Mouse (Mus musculus) limb, embryonic 10.5 days (tissue): ENCODE data around the gene Smim23. TPM values are rescaled to one million over a fixed set of nuclear protein-coding genes. Genes with fewer than 3 reads are reported as not detected.

Source experiments
- DNase-seq: peaks from one replicate; pipeline ENCODE4 v3.0.0-alpha.2; 2017; ENCODE audit warnings: low spot score
- H3K27ac ChIP-seq: fragments of 300-500 bp; sonication (generic); 2 replicates; pipeline ENCODE4 v1.5.1; 2016; ENCODE audit warnings: mild to moderate bottlenecking
- H3K27me3 ChIP-seq: fragments of 300-500 bp; sonication (generic); 2 replicates; pipeline ENCODE4 v1.6.1; 2016; ENCODE audit warnings: low read depth, mild to moderate bottlenecking; ENCODE audit not compliant: poor library complexity, severe bottlenecking
- H3K36me3 ChIP-seq: fragments of 300-500 bp; sonication (generic); 2 replicates; pipeline ENCODE4 v1.6.1; 2016; ENCODE audit warnings: mild to moderate bottlenecking, moderate library complexity
- H3K4me1 ChIP-seq: fragments of 300-500 bp; sonication (generic); 2 replicates; pipeline ENCODE4 v1.6.1; 2016
- H3K4me3 ChIP-seq: fragments of 300-500 bp; sonication (generic); 2 replicates; pipeline ENCODE4 v1.5.1; 2016; ENCODE audit warnings: mild to moderate bottlenecking, moderate library complexity
- H3K9me3 ChIP-seq: fragments of 300-500 bp; sonication (generic); replicated peaks from 2 replicates; pipeline ENCODE4 v1.6.1; 2016; ENCODE audit warnings: mild to moderate bottlenecking
- WGBS: fragments of 180-500 bp; shearing (Covaris S2); methylation state at CpG from one replicate; pipeline ENCODE4 v1.1.7; 2016; 5-methylcytosine and 5-hydroxymethylcytosine counted together
- polyA plus RNA-seq: library from polyadenylated mRNA; unstranded; fragments of >200 nt; fragmentation: Nextera tagmentation; extraction: Ambion mirVana; gene quantifications from 2 replicates; pipeline ENCODE4 v1.2.1, GENCODE M21; 2016

Smim23 gene
- polyA plus RNA-seq: not detected in 2 replicates

DNA sequence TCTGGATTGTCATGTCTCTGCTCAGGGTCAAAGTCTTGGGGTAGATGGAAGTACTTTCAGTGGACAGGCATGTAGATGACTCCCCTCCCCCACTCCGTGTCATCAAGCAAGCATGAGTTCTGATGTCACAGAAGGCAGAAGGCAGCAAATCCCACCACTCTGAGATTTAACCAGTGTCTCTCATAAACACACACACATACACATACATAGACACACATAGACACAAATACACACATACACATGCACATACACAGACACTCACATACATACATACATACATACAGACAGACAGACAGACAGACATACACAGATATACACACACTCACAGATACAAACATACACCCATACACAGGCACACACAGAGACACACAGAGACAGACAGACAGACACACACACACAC, at the start of gene Smim23:
Smim23 (minus strand) TSS at position 101 of the 400 bp plus-strand sequence.
- 88% methylated on average over 1 of the region's 1 CpGs for WGBS
- H3K27ac ChIP-seq: no peak within 1 kb of the TSS
- peaks cover 6% of the 10 kb centered on the region; the same call in 1 of the 2 replicates for H3K4me1 ChIP-seq
- no peaks in the 10 kb centered on the region for H3K9me3 ChIP-seq
- H3K36me3 ChIP-seq: no peaks in the 10 kb centered on the region
- no peak within 1 kb of the TSS for H3K4me3 ChIP-seq
- H3K27me3 ChIP-seq: peaks cover 4% of the 10 kb centered on the region; the same call in 1 of the 2 replicates
- DNase-seq: no peak

GRCm38 (mm10) chr11:32868619-32869383, 44.4 kb upstream of the Smim23 start:
- H3K36me3 ChIP-seq: no peaks in the 10 kb centered on the region
- H3K27me3 ChIP-seq: 0 out of 2 replicates have a peak, but pooled peaks cover 11% of the 10 kb centered on the region
- H3K4me1 ChIP-seq: peaks cover 27% of the 10 kb centered on the region
- H3K9me3 ChIP-seq: no peaks in the 10 kb centered on the region
- no peak for DNase-seq
- H3K4me3 ChIP-seq: no peak overlapping the region
- 90% methylated on average over 10 of the region's 10 CpGs for WGBS
- no peak overlapping the region for H3K27ac ChIP-seq

DNA sequence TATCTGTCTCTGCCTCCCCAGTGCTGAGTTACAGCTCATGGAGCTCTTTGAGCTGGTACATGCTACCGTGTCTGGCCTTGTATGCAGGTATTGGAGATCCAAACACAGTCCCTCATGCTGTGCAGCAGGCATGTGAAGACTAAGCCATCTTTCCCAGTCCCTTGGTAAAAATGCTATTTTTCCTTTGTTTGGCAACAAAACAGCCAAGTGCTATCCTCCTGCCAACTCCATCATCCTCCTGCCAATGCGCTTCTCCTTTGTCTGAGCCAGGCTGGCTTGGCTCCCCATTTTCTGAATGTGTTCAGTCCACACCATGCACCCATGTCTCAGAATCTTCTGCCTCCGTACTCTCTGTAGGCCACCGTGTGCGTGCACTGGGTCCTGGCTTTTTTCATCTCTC, 40.2 kb upstream of the Smim23 start:
- H3K27ac ChIP-seq: no peak overlapping the region
- H3K9me3 ChIP-seq: no peaks in the 10 kb centered on the region
- H3K4me3 ChIP-seq: no peak overlapping the region
- DNase-seq: no peak
- peaks cover 27% of the 10 kb centered on the region for H3K4me1 ChIP-seq
- no peaks in the 10 kb centered on the region for H3K36me3 ChIP-seq
- H3K27me3 ChIP-seq: 0 out of 2 replicates have a peak, but pooled peaks cover 11% of the 10 kb centered on the region
- WGBS: 92% methylated on average over 5 of the region's 5 CpGs

GRCm38 (mm10) chr11:32857418-32857879, 33.0 kb upstream of the Smim23 start:
- Histone ChIP-seq H3K4me1 (peaks cover 4% of the 10 kb centered on the region; the same call in 1 of the 2 replicates), H3K36me3 (no peaks in the 10 kb centered on the region), H3K27me3 (no peaks in the 10 kb centered on the region), H3K9me3 (no peaks in the 10 kb centered on the region), H3K27ac (peak overlapping the region; percentile 4; the same call in 1 of the 2 replicates), H3K4me3 (no peak overlapping the region)
- WGBS: 51% methylated on average over 8 of the region's 8 CpGs
- no peak for DNase-seq

DNA sequence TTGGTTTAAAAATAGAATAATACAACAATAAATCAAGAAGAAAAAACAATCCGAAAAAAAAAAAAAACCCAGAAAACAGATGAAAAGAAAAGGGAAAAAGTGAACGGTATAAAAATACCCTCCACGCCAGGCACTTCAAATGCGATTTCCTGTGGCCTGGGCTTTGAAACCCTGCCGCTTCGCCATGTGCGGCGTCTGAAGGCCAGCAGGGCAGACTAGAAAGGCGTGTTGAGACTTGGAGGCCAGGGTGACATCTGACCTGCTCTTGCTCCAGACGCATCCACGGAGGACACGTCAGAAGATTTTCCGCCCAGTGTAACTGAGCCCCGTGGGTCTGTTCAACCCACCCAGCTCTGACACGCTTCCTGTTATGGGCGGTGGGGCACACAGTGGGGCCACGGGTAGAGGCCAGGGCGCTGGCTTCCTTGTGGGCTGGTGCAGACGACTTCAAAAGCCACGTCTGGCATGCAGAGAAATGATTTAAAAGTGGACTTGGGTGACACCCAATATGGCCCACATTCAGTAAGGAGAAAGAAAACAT, 22.3 kb upstream of the Smim23 start:
- Histone ChIP-seq H3K27me3 (no peaks in the 10 kb centered on the region), H3K4me1 (peaks cover 26% of the 10 kb centered on the region), H3K36me3 (no peaks in the 10 kb centered on the region), H3K27ac (peak overlapping the region; percentile 63; the same call in 1 of the 2 replicates), H3K4me3 (no peak overlapping the region), H3K9me3 (no peaks in the 10 kb centered on the region)
- WGBS: 62% methylated on average over 20 of the region's 20 CpGs
- no peak for DNase-seq

DNA sequence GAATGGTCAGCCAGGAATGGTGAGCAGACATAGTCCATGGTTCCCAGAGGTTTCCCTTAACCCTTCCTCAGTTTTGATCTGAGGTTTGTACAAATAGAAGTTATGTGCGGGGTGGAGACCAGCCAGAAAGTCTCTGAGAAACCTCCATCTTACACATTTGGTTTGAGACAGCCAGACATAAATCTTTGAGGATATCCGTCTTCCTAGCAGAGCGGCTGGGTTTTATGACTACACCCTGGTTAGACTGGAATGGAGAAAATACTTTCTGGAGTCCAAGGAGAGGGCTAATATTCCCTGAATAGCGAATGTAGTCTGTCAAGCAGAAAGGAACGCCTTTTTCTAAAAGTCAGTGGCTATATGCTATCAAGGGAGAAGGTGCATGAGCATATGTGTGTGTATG, 16.8 kb upstream of the Smim23 start:
- 0 out of 2 replicates have a peak, but pooled peaks cover 4% of the 10 kb centered on the region for H3K27me3 ChIP-seq
- H3K4me3 ChIP-seq: no peak overlapping the region
- no peaks in the 10 kb centered on the region for H3K9me3 ChIP-seq
- no peaks in the 10 kb centered on the region for H3K36me3 ChIP-seq
- H3K27ac ChIP-seq: no peak overlapping the region
- 65% methylated on average over 5 of the region's 5 CpGs for WGBS
- DNase-seq: no peak
- peaks cover 2% of the 10 kb centered on the region; the same call in 1 of the 2 replicates for H3K4me1 ChIP-seq

DNA sequence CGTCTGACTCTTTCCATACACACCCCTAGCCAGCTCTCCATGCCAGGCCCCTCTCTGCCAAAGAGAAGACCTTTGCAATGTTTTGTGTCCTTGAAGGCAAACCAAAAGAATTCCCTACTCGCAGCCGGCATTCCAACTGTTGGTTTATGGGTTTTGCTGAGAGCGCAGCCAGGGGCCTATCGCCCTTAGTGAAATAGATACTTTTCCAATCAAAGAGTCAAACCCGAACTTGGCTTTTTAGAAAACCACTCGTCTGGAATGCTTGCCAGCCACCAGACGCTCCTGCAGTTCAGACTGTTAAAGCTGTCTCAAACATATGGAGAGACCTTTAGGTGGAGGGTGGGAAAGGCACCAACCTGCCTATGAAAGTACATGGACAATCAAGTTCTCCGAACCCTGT, 15.9 kb upstream of the Smim23 start:
- Histone ChIP-seq H3K4me3 (no peak overlapping the region), H3K4me1 (peaks cover 3% of the 10 kb centered on the region; the same call in 1 of the 2 replicates), H3K27me3 (0 out of 2 replicates have a peak, but pooled peaks cover 4% of the 10 kb centered on the region), H3K27ac (no peak overlapping the region), H3K9me3 (no peaks in the 10 kb centered on the region), H3K36me3 (no peaks in the 10 kb centered on the region)
- whole genome bisulfite sequencing: 74% methylated on average over 9 of the region's 9 CpGs
- no peak for DNase-seq

GRCm38 (mm10) chr11:32835022-32835421, 10.6 kb upstream of the Smim23 start:
- H3K4me1 ChIP-seq: peaks cover 16% of the 10 kb centered on the region
- 21% methylated on average over 8 of the region's 8 CpGs for whole genome bisulfite sequencing
- 0 out of 2 replicates have a peak, but pooled peaks cover 4% of the 10 kb centered on the region for H3K27me3 ChIP-seq
- no peak overlapping the region for H3K27ac ChIP-seq
- no peaks in the 10 kb centered on the region for H3K36me3 ChIP-seq
- no peak overlapping the region for H3K4me3 ChIP-seq
- H3K9me3 ChIP-seq: no peaks in the 10 kb centered on the region
- peak; percentile 37 for DNase-seq

DNA sequence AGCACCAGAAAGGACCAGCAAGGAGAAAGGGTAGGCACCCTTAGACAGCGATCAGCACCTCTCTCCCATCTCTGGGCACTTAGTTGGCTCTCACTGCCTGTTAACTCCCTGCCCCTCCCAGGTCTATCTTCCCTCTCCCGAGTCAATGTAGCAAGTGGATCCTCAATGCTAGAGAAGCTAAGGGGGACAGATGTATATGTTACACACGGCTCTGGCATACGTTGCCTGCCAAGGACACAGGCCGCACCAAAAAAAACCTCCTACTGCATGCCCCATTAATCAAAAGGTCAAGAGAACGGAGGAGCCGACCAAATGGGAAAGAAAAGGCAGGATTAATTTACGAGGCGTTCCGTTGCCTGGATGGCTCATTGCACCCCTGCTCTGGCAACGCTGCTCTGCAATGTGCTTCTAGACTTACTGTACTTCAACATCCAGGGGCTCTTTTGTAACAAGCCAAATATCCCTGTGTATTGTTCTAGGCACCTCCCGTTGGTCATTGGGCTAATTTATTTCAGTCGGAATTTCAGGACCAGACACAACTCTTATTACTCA, 10.0 kb upstream of the Smim23 start:
- Histone ChIP-seq H3K27me3 (0 out of 2 replicates have a peak, but pooled peaks cover 4% of the 10 kb centered on the region), H3K4me3 (no peak overlapping the region), H3K36me3 (no peaks in the 10 kb centered on the region), H3K4me1 (peaks cover 16% of the 10 kb centered on the region), H3K27ac (peak overlapping the region; percentile 9; the same call in 1 of the 2 replicates), H3K9me3 (no peaks in the 10 kb centered on the region)
- 25% methylated on average over 13 of the region's 13 CpGs for WGBS
- no peak for DNase-seq

GRCm38 (mm10) chr11:32817566-32817965, 6.8 kb downstream of the Smim23 start:
- H3K9me3 ChIP-seq: no peaks in the 10 kb centered on the region
- 93% methylated on average over 12 of the region's 12 CpGs for WGBS
- no peaks in the 10 kb centered on the region for H3K36me3 ChIP-seq
- H3K27me3 ChIP-seq: peaks cover 4% of the 10 kb centered on the region; the same call in 1 of the 2 replicates
- no peak for DNase-seq
- H3K27ac ChIP-seq: no peak overlapping the region
- H3K4me1 ChIP-seq: peaks cover 6% of the 10 kb centered on the region; the same call in 1 of the 2 replicates
- H3K4me3 ChIP-seq: no peak overlapping the region

- Histone ChIP-seq H3K4me1 (peaks cover 4% of the 10 kb centered on the region; the same call in 1 of the 2 replicates), H3K27me3 (no peaks in the 10 kb centered on the region), H3K9me3 (no peaks in the 10 kb centered on the region), H3K36me3 (no peaks in the 10 kb centered on the region), H3K27ac (no peak overlapping the region), H3K4me3 (no peak overlapping the region)
- no peak for DNase-seq
- 94% methylated on average over 8 of the region's 8 CpGs for WGBS
These were observed 10.1 kb downstream of the Smim23 start for GRCm38 (mm10) chr11:32814286-32814685.

DNA sequence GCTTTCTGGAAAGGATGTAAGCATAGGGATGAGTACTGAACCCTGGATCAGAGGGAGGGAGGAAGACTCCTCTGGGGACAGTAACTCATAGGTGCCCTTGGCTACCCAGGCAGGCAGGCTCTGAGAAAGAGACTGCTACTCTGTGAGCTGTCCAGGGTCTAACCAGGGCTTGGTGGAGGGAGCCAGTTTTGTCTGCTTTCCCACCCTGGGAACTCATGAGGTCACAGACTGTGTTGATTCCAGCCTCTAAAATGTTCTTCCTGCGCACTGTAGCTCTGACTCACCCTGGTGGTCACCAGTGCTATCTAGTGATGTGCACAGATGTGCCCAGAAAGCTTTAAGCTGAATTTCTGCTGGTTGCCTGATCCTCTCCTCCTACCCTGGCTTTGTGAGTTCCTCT, 15.3 kb downstream of the Smim23 start:
- 85% methylated on average over 1 of the region's 1 CpGs for WGBS
- Histone ChIP-seq H3K27me3 (no peaks in the 10 kb centered on the region), H3K36me3 (no peaks in the 10 kb centered on the region), H3K9me3 (no peaks in the 10 kb centered on the region), H3K4me1 (peaks cover 4% of the 10 kb centered on the region; the same call in 1 of the 2 replicates), H3K4me3 (no peak overlapping the region), H3K27ac (no peak overlapping the region)
- DNase-seq: no peak

- H3K27ac ChIP-seq: no peak overlapping the region
- H3K4me1 ChIP-seq: peaks cover 17% of the 10 kb centered on the region
- WGBS: 21% methylated on average over 2 of the region's 2 CpGs
- H3K4me3 ChIP-seq: no peak overlapping the region
- DNase-seq: peak; percentile 72
- H3K9me3 ChIP-seq: no peaks in the 10 kb centered on the region
- H3K36me3 ChIP-seq: no peaks in the 10 kb centered on the region
- no peaks in the 10 kb centered on the region for H3K27me3 ChIP-seq
These were observed 18.4 kb downstream of the Smim23 start for GRCm38 (mm10) chr11:32805958-32806357.
